Mouse (Mus musculus): ENCODE measurements around the gene Magi1. TPM values are rescaled to one million over a fixed set of nuclear protein-coding genes. Genes with fewer than 3 reads are reported as not detected.

Gene Magi1
- polyA plus RNA-seq, 1 experiment = 39.5 TPM

DNA sequence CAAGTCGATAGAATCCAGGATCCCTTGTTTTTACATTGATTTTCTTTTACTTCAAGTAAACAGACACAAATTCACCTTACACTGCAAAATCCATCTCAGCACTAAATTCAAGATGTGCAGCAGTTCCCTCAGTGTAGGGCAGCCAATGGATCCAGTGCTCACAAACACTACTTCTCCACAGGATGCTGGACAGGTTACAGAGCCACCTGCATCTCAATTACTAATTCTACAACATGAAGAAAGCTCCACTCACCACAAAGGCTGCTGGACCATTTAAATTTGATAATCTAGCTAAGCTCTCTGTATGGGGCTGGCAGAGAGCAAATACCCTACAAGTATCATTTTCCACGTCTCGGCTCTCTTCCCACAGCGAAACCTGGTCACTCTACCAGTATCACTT is 445.3 kb downstream of the Magi1 start:
- Histone ChIP-seq H3K4me3 (replicated peaks; ENCODE audit: insufficient read depth, low read depth, low read length) (no peak overlapping the region), H3K27ac (ENCODE audit: insufficient read depth, low read length) (no peak overlapping the region), H3K27me3 (ENCODE audit: control insufficient read depth, insufficient read depth, low read length) (no peaks in the 10 kb centered on the region), H3K4me1 (ENCODE audit: control insufficient read depth, insufficient read depth, low read length) (peaks cover 3% of the 10 kb centered on the region)
- TF ChIP-seq CTCF (IDR thresholded peaks at IDR 0.05; ENCODE audit: borderline replicate concordance, insufficient read depth, low read depth, low read length) (no peak), POLR2A (IDR thresholded peaks at IDR 0.05; ENCODE audit: borderline replicate concordance, insufficient read depth, low read length) (no peak)
- 45% methylated on average over 4 of the region's 4 CpGs for WGBS
- DNase-seq = peak in 1 of 2 experiments; percentile 76

DNA sequence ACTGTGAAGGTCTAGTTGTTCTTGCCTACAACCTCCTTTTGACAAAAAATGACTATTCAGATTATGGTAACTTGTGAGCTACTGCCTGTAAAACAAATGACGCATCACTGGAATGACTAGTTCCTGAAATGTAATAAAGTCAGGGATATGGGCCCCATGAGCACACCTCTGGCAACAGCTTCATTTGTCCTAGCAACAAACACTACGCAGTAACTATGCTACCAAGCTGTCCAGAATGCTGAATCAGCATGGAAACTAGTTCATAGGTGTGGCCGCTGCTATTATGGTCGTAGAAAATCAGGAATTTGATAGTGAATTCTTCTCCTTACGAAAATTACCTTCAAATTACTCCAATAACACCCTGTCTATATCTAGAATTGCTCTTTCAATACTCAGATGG is 447.1 kb downstream of the Magi1 start:
- WGBS = 95% methylated on average over 5 of the region's 5 CpGs
- no peak for DNase-seq
- no peak for TF ChIP-seq POLR2A (IDR thresholded peaks at IDR 0.05; ENCODE audit: borderline replicate concordance, insufficient read depth, low read length)
- TF ChIP-seq CTCF (IDR thresholded peaks at IDR 0.05; ENCODE audit: borderline replicate concordance, insufficient read depth, low read depth, low read length) = no peak
- Histone ChIP-seq H3K27ac (ENCODE audit: insufficient read depth, low read length) (no peak overlapping the region), H3K4me3 (replicated peaks; ENCODE audit: insufficient read depth, low read depth, low read length) (no peak overlapping the region), H3K27me3 (ENCODE audit: control insufficient read depth, insufficient read depth, low read length) (no peaks in the 10 kb centered on the region), H3K4me1 (ENCODE audit: control insufficient read depth, insufficient read depth, low read length) (peaks cover 3% of the 10 kb centered on the region)

DNA sequence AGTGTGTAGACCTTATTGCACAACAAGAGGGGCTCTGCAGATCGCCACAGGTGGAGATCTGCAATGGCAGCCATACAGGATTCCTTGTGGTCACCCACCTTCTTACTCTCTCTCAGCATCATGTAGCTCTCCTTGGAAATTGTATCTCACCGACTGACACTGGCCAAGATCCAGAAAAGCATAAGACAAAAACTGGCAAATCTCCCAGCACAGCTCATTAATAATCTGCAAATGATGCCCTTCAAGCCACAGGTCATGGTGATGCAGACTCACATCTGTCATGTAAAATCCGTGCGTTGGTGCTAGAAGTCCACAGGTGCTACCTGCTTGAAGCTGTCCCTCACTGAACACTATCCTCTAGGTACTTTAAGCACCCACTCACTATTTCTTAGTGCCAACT is 448.5 kb downstream of the Magi1 start:
- no peak for TF ChIP-seq POLR2A (IDR thresholded peaks at IDR 0.05; ENCODE audit: borderline replicate concordance, insufficient read depth, low read length)
- TF ChIP-seq CTCF (IDR thresholded peaks at IDR 0.05; ENCODE audit: borderline replicate concordance, insufficient read depth, low read depth, low read length) = no peak
- no peak overlapping the region for H3K4me3 ChIP-seq (replicated peaks; ENCODE audit: insufficient read depth, low read depth, low read length)
- no peak overlapping the region for H3K27ac ChIP-seq (ENCODE audit: insufficient read depth, low read length)
- H3K27me3 ChIP-seq (ENCODE audit: control insufficient read depth, insufficient read depth, low read length) = no peaks in the 10 kb centered on the region
- H3K4me1 ChIP-seq (ENCODE audit: control insufficient read depth, insufficient read depth, low read length) = peaks cover 3% of the 10 kb centered on the region
- no peak for DNase-seq
- WGBS = 55% methylated on average over 4 of the region's 4 CpGs

DNA sequence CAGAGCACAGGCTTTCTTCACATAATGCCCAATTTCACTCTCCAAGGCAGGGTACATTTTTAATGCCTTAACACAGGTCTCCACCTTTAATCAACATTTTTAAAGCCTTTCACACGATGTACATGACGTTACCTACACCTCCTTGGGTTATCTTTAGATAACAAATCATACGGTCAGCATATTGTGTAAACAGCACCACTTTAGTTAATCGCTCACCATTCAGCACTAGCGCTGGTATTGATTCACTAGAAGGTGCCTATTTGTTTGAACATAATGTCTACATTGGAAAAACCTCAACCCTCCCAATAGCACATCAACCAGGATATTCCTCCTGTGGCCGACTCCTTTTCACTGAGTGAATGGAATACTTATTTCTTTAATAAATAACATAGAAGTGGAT is 455.5 kb downstream of the Magi1 start:
- TF ChIP-seq POLR2A (IDR thresholded peaks at IDR 0.05; ENCODE audit: borderline replicate concordance, insufficient read depth, low read length) (no peak), CTCF (IDR thresholded peaks at IDR 0.05; ENCODE audit: borderline replicate concordance, insufficient read depth, low read depth, low read length) (no peak)
- Histone ChIP-seq H3K27ac (ENCODE audit: insufficient read depth, low read length) (no peak overlapping the region), H3K4me1 (ENCODE audit: control insufficient read depth, insufficient read depth, low read length) (no peaks in the 10 kb centered on the region; the same call in 1 of the 2 replicates), H3K27me3 (ENCODE audit: control insufficient read depth, insufficient read depth, low read length) (no peaks in the 10 kb centered on the region), H3K4me3 (replicated peaks; ENCODE audit: insufficient read depth, low read depth, low read length) (no peak overlapping the region)
- no peak for DNase-seq
- 98% methylated on average over 6 of the region's 6 CpGs for WGBS

DNA sequence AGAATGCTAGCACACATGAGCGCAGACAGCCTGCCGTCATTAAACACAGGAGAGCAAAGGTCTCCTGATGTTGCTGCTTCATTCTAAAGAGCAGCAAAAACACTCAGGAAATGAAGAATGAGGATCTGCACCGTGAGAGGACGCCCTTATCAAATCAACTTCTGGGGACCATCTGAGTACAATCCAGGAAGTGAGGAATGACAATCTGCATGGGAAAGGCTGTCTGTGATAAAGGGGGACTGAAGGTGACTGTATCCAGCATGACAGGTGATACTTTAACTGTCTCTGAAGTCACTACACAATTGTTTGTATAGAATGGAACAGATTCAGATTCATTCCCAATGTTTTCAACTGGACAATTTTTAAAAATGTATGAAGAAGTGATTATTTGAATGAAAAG is 456.8 kb downstream of the Magi1 start:
- no peaks in the 10 kb centered on the region for H3K27me3 ChIP-seq (ENCODE audit: control insufficient read depth, insufficient read depth, low read length)
- H3K27ac ChIP-seq (ENCODE audit: insufficient read depth, low read length) = no peak overlapping the region
- TF ChIP-seq CTCF (IDR thresholded peaks at IDR 0.05; ENCODE audit: borderline replicate concordance, insufficient read depth, low read depth, low read length) (no peak), POLR2A (IDR thresholded peaks at IDR 0.05; ENCODE audit: borderline replicate concordance, insufficient read depth, low read length) (no peak)
- H3K4me1 ChIP-seq (ENCODE audit: control insufficient read depth, insufficient read depth, low read length) = no peaks in the 10 kb centered on the region; the same call in 1 of the 2 replicates
- 91% methylated on average over 4 of the region's 4 CpGs for WGBS
- no peak overlapping the region for H3K4me3 ChIP-seq (replicated peaks; ENCODE audit: insufficient read depth, low read depth, low read length)
- DNase-seq = no peak

DNA sequence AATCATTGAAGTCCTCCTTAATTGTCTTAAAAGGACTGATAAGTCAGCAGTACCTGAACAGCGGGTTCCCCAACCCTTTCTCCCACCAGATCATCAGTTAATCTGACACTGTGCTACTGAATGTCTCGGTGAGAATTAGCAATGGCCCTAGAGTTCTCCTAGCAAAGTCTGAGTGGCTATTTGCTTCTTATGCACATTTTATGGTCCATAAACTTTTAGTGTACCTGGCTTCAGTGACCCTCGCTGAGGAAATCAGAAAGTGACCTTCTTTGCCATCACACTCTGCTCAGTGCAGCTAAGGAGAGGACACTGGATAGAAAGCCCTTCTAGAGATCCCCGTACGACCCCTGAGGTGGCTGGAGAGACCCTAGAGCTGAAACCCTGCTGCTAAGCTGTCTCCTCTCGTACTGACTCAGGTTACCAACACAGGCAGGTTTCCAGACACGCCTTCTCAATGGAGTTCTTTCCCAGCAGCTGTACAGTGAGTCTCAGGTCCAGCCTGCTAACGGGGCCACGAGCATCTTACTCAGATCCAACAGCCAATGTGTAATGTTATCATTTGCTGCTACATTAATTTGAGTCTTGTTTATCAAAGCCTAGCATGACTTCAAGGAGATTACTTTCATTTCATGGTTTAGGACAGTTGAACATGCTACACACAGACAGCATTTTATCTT is 461.4 kb downstream of the Magi1 start:
- TF ChIP-seq POLR2A (IDR thresholded peaks at IDR 0.05; ENCODE audit: borderline replicate concordance, insufficient read depth, low read length) = no peak
- no peak for TF ChIP-seq CTCF (IDR thresholded peaks at IDR 0.05; ENCODE audit: borderline replicate concordance, insufficient read depth, low read depth, low read length)
- DNase-seq = no peak
- H3K4me1 ChIP-seq (ENCODE audit: control insufficient read depth, insufficient read depth, low read length) = peaks cover 7% of the 10 kb centered on the region
- WGBS = 95% methylated on average over 9 of the region's 9 CpGs
- H3K27ac ChIP-seq (ENCODE audit: insufficient read depth, low read length) = no peak overlapping the region
- no peaks in the 10 kb centered on the region for H3K27me3 ChIP-seq (ENCODE audit: control insufficient read depth, insufficient read depth, low read length)
- no peak overlapping the region for H3K4me3 ChIP-seq (replicated peaks; ENCODE audit: insufficient read depth, low read depth, low read length)

DNA sequence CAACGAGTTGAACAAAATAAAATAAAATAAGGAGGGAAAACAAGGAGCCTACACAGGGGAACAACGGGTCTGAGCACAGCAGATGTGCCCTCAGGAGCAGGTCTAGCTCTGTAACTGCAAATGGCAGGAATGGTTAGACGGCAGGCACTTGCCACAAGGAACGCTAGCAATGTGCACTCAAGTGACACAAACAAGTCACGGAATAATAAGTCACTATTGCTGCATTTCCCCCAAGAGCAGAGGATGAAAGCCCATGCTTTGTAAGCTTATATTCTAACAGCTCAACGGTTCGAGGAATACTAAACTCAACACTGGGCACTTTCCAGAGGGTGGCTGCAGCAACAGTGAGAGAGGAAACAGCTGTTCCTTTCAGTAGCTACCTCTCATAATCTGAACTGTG is 462.2 kb downstream of the Magi1 start:
- TF ChIP-seq POLR2A (IDR thresholded peaks at IDR 0.05; ENCODE audit: borderline replicate concordance, insufficient read depth, low read length) (no peak), CTCF (IDR thresholded peaks at IDR 0.05; ENCODE audit: borderline replicate concordance, insufficient read depth, low read depth, low read length) (no peak)
- no peak overlapping the region for H3K4me3 ChIP-seq (replicated peaks; ENCODE audit: insufficient read depth, low read depth, low read length)
- peaks cover 7% of the 10 kb centered on the region for H3K4me1 ChIP-seq (ENCODE audit: control insufficient read depth, insufficient read depth, low read length)
- 83% methylated on average over 7 of the region's 7 CpGs for WGBS
- H3K27me3 ChIP-seq (ENCODE audit: control insufficient read depth, insufficient read depth, low read length) = no peaks in the 10 kb centered on the region
- DNase-seq = no peak
- no peak overlapping the region for H3K27ac ChIP-seq (ENCODE audit: insufficient read depth, low read length)

DNA sequence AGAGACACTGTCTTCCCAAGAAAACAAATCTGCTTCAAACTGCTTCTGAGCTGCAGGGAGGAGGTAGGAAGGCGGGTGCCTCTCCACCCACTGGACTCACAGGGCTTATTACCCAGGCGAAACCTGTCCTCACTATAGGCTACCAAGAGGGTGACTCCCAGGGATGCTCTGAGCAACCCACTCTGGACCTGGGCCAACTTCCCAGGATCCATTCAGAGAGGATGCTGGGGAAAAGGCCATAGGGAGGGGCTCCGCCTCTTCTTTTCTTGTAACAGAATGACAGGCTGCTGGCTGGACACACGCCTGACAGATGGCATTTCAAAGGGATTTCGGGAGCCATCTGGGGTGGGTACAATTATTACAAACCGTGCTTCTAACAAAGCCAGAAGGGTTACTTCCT is 463.8 kb downstream of the Magi1 start:
- DNase-seq = peak; percentile 96 to 99
- 5% methylated on average over 6 of the region's 6 CpGs for WGBS
- Histone ChIP-seq H3K27ac (ENCODE audit: insufficient read depth, low read length) (no peak overlapping the region), H3K4me3 (replicated peaks; ENCODE audit: insufficient read depth, low read depth, low read length) (peak overlapping the region; percentile 1), H3K4me1 (ENCODE audit: control insufficient read depth, insufficient read depth, low read length) (peaks cover 7% of the 10 kb centered on the region), H3K27me3 (ENCODE audit: control insufficient read depth, insufficient read depth, low read length) (no peaks in the 10 kb centered on the region)
- TF ChIP-seq POLR2A (IDR thresholded peaks at IDR 0.05; ENCODE audit: borderline replicate concordance, insufficient read depth, low read length) (no peak), CTCF (IDR thresholded peaks at IDR 0.05; ENCODE audit: borderline replicate concordance, insufficient read depth, low read depth, low read length) (no peak)

Data from cerebellum, adult 2 months (tissue).